Mouse (Mus musculus): ENCODE measurements around the gene Ppp2r2c. TPM values are rescaled to one million over a fixed set of nuclear protein-coding genes. Genes with fewer than 3 reads are reported as not detected.

The Ppp2r2c gene
- polyA plus RNA-seq, 1 experiment from 2014 or later, result 3.2 TPM

DNA sequence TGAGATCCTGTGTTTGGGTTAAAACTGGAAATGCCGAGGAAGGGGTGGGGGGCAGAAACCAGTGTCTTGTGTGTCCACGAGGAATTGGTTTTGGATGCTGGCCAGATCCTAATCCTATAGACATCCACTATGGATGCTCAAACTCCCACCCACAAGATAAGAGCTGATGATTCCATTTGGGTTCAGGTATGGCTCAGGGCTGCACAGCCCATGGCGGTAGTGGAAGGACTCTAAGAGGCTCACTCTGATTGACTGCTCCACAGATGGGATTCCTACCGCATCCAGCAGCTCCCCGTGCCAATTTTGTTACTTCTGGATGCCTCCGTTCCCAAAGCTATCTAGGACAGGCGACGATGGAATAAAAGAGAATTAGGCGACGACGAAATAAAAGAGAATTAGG, 20.6 kb downstream of the Ppp2r2c start:
- H3K4me1 ChIP-seq, result peaks cover 15% of the 10 kb centered on the region
- H3K27ac ChIP-seq (replicated peaks), result no peak overlapping the region
- H3K27me3 ChIP-seq, result no peaks in the 10 kb centered on the region
- ATAC-seq (ENCODE audit: low FRiP score, low read depth), result no peak
- H3K9me3 ChIP-seq, result no peaks in the 10 kb centered on the region
- H3K4me3 ChIP-seq, result no peak overlapping the region
- no peak overlapping the region for H3K9ac ChIP-seq (replicated peaks)
- H3K4me2 ChIP-seq (replicated peaks), result no peak overlapping the region
- no peaks in the 10 kb centered on the region for H3K36me3 ChIP-seq
- WGBS, result 90% methylated on average over 11 of the region's 11 CpGs

GRCm38 (mm10) chr5:36889380-36889886, 21.1 kb downstream of the Ppp2r2c start:
- ATAC-seq (ENCODE audit: low FRiP score, low read depth), result no peak
- WGBS, result 89% methylated on average over 2 of the region's 2 CpGs
- Histone ChIP-seq H3K4me2 (replicated peaks) (no peak overlapping the region), H3K36me3 (no peaks in the 10 kb centered on the region), H3K9me3 (no peaks in the 10 kb centered on the region), H3K27ac (replicated peaks) (no peak overlapping the region), H3K9ac (replicated peaks) (no peak overlapping the region), H3K27me3 (no peaks in the 10 kb centered on the region), H3K4me3 (no peak overlapping the region), H3K4me1 (peaks cover 15% of the 10 kb centered on the region)

DNA sequence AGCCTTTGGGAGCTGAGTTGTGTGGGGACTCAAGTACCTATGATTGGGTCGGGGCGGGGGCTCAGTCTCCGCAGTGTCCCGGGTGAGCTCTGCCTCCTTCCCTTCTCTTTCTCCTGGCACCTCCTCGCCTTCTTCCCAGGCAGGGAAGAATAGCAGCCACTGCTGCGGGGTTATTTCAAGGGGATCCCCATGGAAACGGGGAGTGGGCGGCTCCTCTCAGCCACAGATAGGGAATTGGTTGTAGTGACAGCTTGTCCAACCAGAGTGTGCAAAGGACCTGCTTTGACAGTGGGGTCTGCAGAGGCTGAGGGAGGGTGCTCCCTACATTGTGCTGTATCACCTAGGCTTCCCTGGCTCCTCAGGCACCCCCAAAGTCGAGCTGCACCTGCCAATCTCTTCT, 22.5 kb downstream of the Ppp2r2c start:
- Histone ChIP-seq H3K27me3 (no peaks in the 10 kb centered on the region), H3K4me3 (no peak overlapping the region), H3K9me3 (no peaks in the 10 kb centered on the region), H3K4me2 (replicated peaks) (no peak overlapping the region), H3K27ac (replicated peaks) (no peak overlapping the region), H3K4me1 (peaks cover 15% of the 10 kb centered on the region), H3K36me3 (no peaks in the 10 kb centered on the region), H3K9ac (replicated peaks) (no peak overlapping the region)
- WGBS, result 32% methylated on average over 9 of the region's 9 CpGs
- ATAC-seq (ENCODE audit: low FRiP score, low read depth), result peak; percentile 39; the same call in 1 of the 2 replicates

DNA sequence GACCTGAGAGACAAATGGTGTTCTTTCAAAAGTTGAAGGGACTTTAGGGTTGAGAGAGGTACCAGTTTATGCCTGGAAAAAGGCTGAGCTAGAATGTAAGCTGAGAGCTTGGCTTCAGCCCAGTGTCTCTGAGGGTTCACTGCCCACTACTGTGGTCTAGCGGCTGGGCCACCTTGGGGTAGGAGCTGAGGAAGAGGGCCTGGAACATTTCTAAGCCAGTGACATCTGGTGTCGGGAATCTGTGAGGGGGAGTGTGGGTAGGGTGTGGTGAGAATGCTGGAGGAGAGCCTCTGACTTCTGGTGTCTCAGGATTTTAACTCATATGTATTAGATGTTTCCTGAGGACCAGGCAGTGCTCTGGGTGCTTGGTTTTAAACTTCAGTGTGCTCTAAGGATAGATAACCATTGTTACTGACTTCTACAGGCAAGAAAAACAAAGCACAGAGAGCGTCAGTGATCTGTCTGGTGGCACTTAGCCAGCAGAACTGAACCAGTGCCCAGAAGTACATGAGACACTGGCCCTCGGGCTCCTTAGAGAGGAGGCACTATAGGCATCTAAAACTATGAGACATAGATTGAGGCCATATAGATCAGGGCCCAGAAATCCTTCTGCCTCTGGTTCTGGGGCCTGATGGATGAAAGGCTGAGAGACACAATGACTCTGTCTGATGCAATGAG, 23.6 kb downstream of the Ppp2r2c start:
- no peaks in the 10 kb centered on the region for H3K36me3 ChIP-seq
- no peaks in the 10 kb centered on the region for H3K9me3 ChIP-seq
- no peak for ATAC-seq (ENCODE audit: low FRiP score, low read depth)
- peaks cover 15% of the 10 kb centered on the region for H3K4me1 ChIP-seq
- peaks cover 1% of the 10 kb centered on the region; the same call in 1 of the 2 replicates for H3K27me3 ChIP-seq
- H3K4me3 ChIP-seq, result no peak overlapping the region
- H3K4me2 ChIP-seq (replicated peaks), result no peak overlapping the region
- H3K9ac ChIP-seq (replicated peaks), result no peak overlapping the region
- no peak overlapping the region for H3K27ac ChIP-seq (replicated peaks)
- WGBS, result 78% methylated on average over 4 of the region's 4 CpGs

DNA sequence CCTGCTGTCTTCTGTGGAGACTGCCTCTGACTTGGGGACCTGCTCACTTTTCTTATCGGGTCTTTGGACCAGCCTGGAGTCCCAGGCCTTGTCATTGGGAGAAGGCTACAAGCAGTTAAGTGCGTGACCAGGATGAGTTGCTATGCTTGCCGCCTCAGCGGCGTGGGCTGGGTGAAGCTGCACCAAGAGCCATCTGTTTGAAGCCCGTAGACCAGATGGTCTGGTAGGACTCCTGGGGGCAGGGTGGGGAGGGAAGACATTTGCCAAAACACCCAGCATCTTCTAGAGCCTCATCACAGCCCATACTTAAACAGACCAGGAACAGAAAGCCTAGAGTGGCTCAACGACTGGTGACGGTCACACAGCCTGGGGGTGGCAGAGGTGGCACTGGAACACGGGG, 24.9 kb downstream of the Ppp2r2c start:
- Histone ChIP-seq H3K9ac (replicated peaks) (no peak overlapping the region), H3K36me3 (no peaks in the 10 kb centered on the region), H3K4me3 (no peak overlapping the region), H3K27me3 (peaks cover 7% of the 10 kb centered on the region; the same call in 1 of the 2 replicates), H3K27ac (replicated peaks) (no peak overlapping the region), H3K4me1 (peaks cover 10% of the 10 kb centered on the region), H3K4me2 (replicated peaks) (no peak overlapping the region), H3K9me3 (no peaks in the 10 kb centered on the region)
- WGBS, result 79% methylated on average over 9 of the region's 9 CpGs
- ATAC-seq (ENCODE audit: low FRiP score, low read depth), result no peak

DNA sequence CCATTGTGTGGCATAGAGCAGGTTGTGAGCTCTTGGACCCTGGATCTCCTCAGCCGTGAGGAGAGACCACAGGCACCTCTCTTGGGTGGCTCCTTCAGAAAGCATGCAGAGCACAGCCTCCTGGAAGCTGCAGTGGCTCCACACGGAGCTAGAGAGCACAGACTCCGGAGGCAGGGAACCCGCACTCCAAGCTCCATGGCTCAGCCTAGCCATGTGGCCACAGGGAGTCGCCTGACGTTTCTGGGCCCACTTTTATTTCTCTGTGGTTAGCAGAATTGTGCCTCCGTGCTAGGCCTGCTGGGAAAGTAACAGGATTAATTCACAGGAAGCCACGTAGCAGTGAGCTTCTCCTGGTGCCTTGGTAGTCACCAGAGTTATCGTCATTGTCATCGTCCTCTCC, 25.8 kb downstream of the Ppp2r2c start:
- Histone ChIP-seq H3K27me3 (peaks cover 11% of the 10 kb centered on the region; the same call in 1 of the 2 replicates), H3K4me2 (replicated peaks) (no peak overlapping the region), H3K4me3 (no peak overlapping the region), H3K27ac (replicated peaks) (no peak overlapping the region), H3K36me3 (no peaks in the 10 kb centered on the region), H3K9me3 (no peaks in the 10 kb centered on the region), H3K4me1 (peaks cover 10% of the 10 kb centered on the region), H3K9ac (replicated peaks) (no peak overlapping the region)
- WGBS, result 72% methylated on average over 10 of the region's 10 CpGs
- no peak for ATAC-seq (ENCODE audit: low FRiP score, low read depth)

GRCm38 (mm10) chr5:36894604-36895368, 26.5 kb downstream of the Ppp2r2c start:
- Histone ChIP-seq H3K4me2 (replicated peaks) (no peak overlapping the region), H3K9me3 (no peaks in the 10 kb centered on the region), H3K4me3 (no peak overlapping the region), H3K4me1 (peaks cover 10% of the 10 kb centered on the region), H3K27ac (replicated peaks) (no peak overlapping the region), H3K36me3 (no peaks in the 10 kb centered on the region), H3K9ac (replicated peaks) (no peak overlapping the region), H3K27me3 (peaks cover 11% of the 10 kb centered on the region; the same call in 1 of the 2 replicates)
- WGBS, result 79% methylated on average over 6 of the region's 6 CpGs
- ATAC-seq (ENCODE audit: low FRiP score, low read depth), result no peak

DNA sequence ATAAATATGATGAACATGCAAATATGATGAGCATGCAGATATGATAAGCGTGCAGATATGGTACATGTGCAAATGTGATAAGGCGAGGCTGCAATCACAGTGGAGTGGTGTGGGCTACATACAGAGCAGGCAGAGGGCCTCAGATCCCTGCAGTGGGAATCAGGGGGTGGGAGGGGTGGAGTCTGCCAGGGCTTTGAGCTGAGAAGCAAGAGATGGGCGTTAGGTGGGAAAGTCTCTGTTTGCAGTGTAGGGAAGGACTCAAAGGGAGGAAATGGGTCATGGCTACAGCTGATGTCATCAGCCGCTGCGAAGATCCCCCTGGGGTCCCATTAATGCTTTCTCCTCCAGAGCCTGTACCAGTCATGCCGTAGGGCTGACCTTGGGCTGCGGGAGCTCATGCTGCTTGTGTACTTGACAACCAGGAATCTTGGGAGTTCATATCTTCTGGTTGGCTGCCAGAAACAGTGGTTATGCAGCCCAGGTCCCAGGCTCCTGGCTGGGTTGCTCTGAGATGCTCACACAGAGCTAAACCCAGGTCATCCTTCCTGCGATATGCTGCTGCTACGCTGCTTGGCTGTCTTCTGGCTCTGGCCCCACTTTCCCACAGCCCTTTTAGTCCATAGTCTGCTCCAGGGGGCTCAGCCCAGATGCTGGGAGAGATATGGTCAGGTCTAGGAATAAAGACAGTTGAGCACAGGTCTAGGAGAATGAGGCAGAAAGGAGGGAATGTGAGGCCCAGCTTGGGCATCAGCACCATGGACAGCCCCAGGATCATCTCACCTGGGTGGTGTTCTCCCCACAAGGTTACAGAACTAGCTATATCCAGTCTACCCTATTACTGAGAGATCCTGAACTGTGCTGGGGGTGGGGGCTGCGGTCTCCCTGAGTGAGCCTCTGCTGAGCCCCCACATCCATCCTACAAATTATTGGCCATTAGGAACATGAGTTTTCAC, 27.6 kb downstream of the Ppp2r2c start:
- Histone ChIP-seq H3K27me3 (peaks cover 11% of the 10 kb centered on the region; the same call in 1 of the 2 replicates), H3K4me3 (no peak overlapping the region), H3K27ac (replicated peaks) (no peak overlapping the region), H3K4me2 (replicated peaks) (no peak overlapping the region), H3K9ac (replicated peaks) (no peak overlapping the region), H3K9me3 (no peaks in the 10 kb centered on the region), H3K36me3 (no peaks in the 10 kb centered on the region), H3K4me1 (peaks cover 8% of the 10 kb centered on the region)
- WGBS, result 81% methylated on average over 10 of the region's 10 CpGs
- ATAC-seq (ENCODE audit: low FRiP score, low read depth), result no peak

DNA sequence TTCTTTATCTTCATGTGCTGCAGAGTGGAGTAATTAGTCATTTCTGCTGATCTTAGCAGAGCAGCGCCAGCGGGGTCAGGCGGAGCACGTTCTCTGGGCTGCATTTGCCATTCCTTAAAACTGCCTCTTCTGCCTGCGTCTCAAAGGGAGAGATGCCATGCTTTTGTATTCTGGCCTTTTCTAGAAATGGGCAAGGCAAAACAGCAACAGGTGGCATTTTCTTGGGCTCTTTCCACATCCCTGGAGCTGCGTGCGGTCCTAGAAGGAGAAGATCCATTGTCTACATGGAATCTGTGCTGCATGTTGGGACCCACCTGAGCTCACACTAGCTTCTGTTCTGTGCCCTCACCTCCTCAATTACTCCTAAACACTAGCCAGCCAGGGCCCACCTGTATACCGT, 29.7 kb downstream of the Ppp2r2c start:
- H3K36me3 ChIP-seq, result no peaks in the 10 kb centered on the region
- WGBS, result 93% methylated on average over 8 of the region's 8 CpGs

GRCm38 (mm10) chr5:36898415-36899109, 30.2 kb downstream of the Ppp2r2c start:
- Histone ChIP-seq H3K27ac (replicated peaks) (no peak overlapping the region), H3K4me1 (peaks cover 6% of the 10 kb centered on the region; the same call in 1 of the 2 replicates), H3K27me3 (peaks cover 11% of the 10 kb centered on the region; the same call in 1 of the 2 replicates), H3K4me3 (no peak overlapping the region), H3K9ac (replicated peaks) (no peak overlapping the region), H3K36me3 (no peaks in the 10 kb centered on the region), H3K9me3 (no peaks in the 10 kb centered on the region), H3K4me2 (replicated peaks) (no peak overlapping the region)
- no peak for ATAC-seq (ENCODE audit: low FRiP score, low read depth)
- WGBS, result 83% methylated on average over 11 of the region's 11 CpGs

More for the DNA sequence above, 29.7 kb downstream of the Ppp2r2c start:
- H3K4me3 ChIP-seq, result no peak overlapping the region
- ATAC-seq (ENCODE audit: low FRiP score, low read depth), result no peak
- no peak overlapping the region for H3K27ac ChIP-seq (replicated peaks)
- peaks cover 11% of the 10 kb centered on the region; the same call in 1 of the 2 replicates for H3K27me3 ChIP-seq
- H3K4me1 ChIP-seq, result peaks cover 6% of the 10 kb centered on the region; the same call in 1 of the 2 replicates
- no peaks in the 10 kb centered on the region for H3K9me3 ChIP-seq
- no peak overlapping the region for H3K9ac ChIP-seq (replicated peaks)
- H3K4me2 ChIP-seq (replicated peaks), result no peak overlapping the region

DNA sequence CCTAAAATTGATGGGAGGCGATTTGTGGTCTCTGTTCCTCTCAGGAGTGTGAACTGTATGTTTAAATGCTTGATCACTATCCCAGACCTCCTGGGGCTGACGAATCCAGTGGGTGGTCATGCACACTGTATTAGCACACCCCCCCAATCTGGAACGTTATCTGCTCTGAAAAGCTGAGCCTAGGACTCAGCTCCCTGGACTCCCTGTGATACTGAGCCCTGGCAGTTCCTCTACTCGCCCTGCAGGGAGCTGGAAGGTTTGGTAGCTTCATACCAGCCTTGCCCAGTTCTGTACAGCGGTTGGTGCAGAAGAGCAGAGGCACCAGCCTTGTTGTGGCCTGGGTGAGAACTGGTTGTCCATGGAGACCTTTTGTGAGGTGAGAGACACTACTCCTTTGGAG, 31.1 kb downstream of the Ppp2r2c start:
- Histone ChIP-seq H3K36me3 (no peaks in the 10 kb centered on the region), H3K9me3 (no peaks in the 10 kb centered on the region), H3K4me2 (replicated peaks) (no peak overlapping the region), H3K27me3 (peaks cover 11% of the 10 kb centered on the region; the same call in 1 of the 2 replicates), H3K4me3 (no peak overlapping the region), H3K4me1 (peaks cover 6% of the 10 kb centered on the region; the same call in 1 of the 2 replicates), H3K9ac (replicated peaks) (no peak overlapping the region), H3K27ac (replicated peaks) (no peak overlapping the region)
- ATAC-seq (ENCODE audit: low FRiP score, low read depth), result no peak
- 77% methylated on average over 5 of the region's 5 CpGs for WGBS

Measured in midbrain, embryonic 12.5 days (tissue).